Mouse (Mus musculus): Measurements from ENCODE around the gene Cd300c. TPM values are rescaled to one million over a fixed set of nuclear protein-coding genes. Genes with fewer than 3 reads are reported as not detected.
"Not testable (repeated sequence)": the region's sequence is repeated elsewhere in the genome, so short reads cannot be mapped to it uniquely, and the experiment has no call there.

The Cd300c gene
- polyA plus RNA-seq (2014; fragmentation: Nextera tagmentation; extraction: Ambion mirVana): not detected in 2 replicates

DNA sequence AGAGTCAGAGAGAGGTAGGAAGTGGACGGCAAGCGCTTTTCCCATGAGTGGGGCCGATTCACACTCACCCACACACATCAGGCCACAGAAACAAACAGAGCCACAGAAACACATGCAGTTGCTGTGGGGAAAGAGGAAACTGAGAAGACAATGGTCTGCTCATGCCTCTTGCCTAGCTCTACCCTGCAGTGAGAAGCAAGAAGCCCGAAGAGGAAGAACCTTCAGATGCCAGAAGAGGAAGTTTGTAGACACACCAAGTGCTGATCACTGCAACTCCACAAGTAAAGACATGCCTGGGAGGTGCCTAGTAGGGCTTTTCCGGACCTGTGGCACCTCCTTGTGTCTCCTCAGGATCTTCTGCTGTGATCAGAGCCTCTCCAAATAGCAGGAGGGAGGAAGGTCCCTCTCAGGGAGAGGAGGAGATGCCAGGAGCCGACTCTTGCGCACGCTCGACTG, at the start of gene Cd300c:
TSS of gene Cd300c (minus strand) at position 406 of the 456 bp plus-strand sequence.
- Histone ChIP-seq H3K4me3 (ENCODE audit: low read depth, low read length) (no peak within 1 kb of the TSS), H3K9me3 (ENCODE audit: control insufficient read depth, low read length) (no peaks in the 10 kb centered on the region), H3K9ac (ENCODE audit: low read depth, low read length) (no peak within 1 kb of the TSS), H3K4me2 (no peak within 1 kb of the TSS), H3K36me3 (ENCODE audit: control insufficient read depth, insufficient read depth, low read length) (no peaks in the 10 kb centered on the region), H3K27ac (ENCODE audit: low read depth, low read length) (no peak within 1 kb of the TSS; the same call in 1 of the 2 replicates), H3K27me3 (replicated peaks; ENCODE audit: control insufficient read depth, insufficient read depth, low read length) (no peaks in the 10 kb centered on the region), H3K4me1 (replicated peaks; ENCODE audit: control insufficient read depth, insufficient read depth, low read length) (no peaks in the 10 kb centered on the region)
- 70% methylated on average over 9 of the region's 9 CpGs for WGBS
- ATAC-seq (replicated peaks; ENCODE audit: low FRiP score) (no peak), DNase-seq (ENCODE audit: low spot score) (no peak)

GRCm38 (mm10) chr11:115016093-115016492, 47.1 kb upstream of the Cd300c start, which contains the start of gene Cd300ld2:
Cd300ld2 (minus strand) TSS chr11:115016193.
- not testable (repeated sequence) for H3K27ac ChIP-seq (ENCODE audit: low read depth, low read length); H3K9me3 ChIP-seq (ENCODE audit: control insufficient read depth, low read length); H3K4me2 ChIP-seq; ATAC-seq (replicated peaks; ENCODE audit: low FRiP score); DNase-seq (ENCODE audit: low spot score); H3K4me1 ChIP-seq (replicated peaks; ENCODE audit: control insufficient read depth, insufficient read depth, low read length); H3K27me3 ChIP-seq (replicated peaks; ENCODE audit: control insufficient read depth, insufficient read depth, low read length); H3K36me3 ChIP-seq (ENCODE audit: control insufficient read depth, insufficient read depth, low read length); H3K9ac ChIP-seq (ENCODE audit: low read depth, low read length); H3K4me3 ChIP-seq (ENCODE audit: low read depth, low read length)
- WGBS: no CpG with 5 or more reads among the region's 7 CpGs

DNA sequence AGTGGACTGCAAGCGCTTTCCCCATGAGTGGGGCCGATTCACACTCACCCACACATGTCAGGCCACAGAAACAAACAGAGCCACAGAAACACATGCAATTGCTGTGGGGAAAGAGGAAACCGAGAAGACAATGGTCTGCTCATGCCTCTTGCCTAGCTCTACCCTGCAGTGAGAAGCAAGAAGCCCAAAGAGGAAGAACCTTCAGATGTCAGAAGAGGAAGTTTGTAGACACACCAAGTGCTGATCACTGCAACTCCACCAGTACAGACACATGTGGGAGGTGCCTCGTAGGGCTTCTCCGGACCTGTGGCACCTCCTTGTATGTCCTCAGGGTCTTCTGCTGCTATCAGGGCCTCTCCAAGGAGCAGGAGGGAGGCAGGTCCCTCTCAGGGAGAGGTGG, 35.1 kb upstream of the Cd300c start:
- Histone ChIP-seq H3K36me3 (ENCODE audit: control insufficient read depth, insufficient read depth, low read length) (no peaks in the 10 kb centered on the region), H3K9ac (ENCODE audit: low read depth, low read length) (no peak overlapping the region), H3K9me3 (ENCODE audit: control insufficient read depth, low read length) (no peaks in the 10 kb centered on the region), H3K4me2 (no peak overlapping the region), H3K4me1 (replicated peaks; ENCODE audit: control insufficient read depth, insufficient read depth, low read length) (no peaks in the 10 kb centered on the region), H3K27ac (ENCODE audit: low read depth, low read length) (no peak overlapping the region), H3K4me3 (ENCODE audit: low read depth, low read length) (no peak overlapping the region), H3K27me3 (replicated peaks; ENCODE audit: control insufficient read depth, insufficient read depth, low read length) (no peaks in the 10 kb centered on the region)
- ATAC-seq (replicated peaks; ENCODE audit: low FRiP score) (no peak), DNase-seq (ENCODE audit: low spot score) (no peak)
- 46% methylated on average over 5 of the region's 5 CpGs for WGBS

DNA sequence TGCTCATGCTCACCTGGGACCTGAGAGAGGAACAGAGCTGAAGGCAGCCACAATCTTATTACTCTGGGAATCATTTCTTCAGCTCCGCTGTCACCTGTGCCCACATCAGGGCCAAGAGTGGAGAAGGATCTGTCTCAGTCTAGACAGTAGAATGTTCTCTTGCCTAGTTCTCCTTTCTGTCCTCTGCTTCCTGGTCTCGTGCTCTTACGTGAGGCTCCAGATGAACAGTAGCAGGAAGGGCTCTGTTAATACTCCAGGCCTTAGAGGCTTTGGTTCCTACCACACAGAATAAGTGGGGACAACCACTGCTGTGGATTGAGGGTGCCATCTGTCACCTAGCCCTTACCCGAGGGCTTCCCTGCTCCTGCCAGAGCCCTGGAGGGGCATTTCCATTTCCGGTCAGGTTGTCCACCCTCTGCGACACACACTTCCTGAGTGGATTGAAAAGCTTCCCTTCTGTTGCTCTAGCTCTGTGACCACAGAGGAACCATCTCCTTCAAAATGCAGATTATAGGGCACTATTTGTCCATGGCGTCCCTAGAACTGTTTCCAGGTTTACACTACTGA, 32.6 kb upstream of the Cd300c start, which contains the start of gene Cd300c2:
TSS of gene Cd300c2 (minus strand) at position 407 of the 567 bp plus-strand sequence.
- no peaks in the 10 kb centered on the region for H3K27me3 ChIP-seq (replicated peaks; ENCODE audit: control insufficient read depth, insufficient read depth, low read length)
- H3K4me1 ChIP-seq (replicated peaks; ENCODE audit: control insufficient read depth, insufficient read depth, low read length): no peaks in the 10 kb centered on the region
- no peaks in the 10 kb centered on the region for H3K9me3 ChIP-seq (ENCODE audit: control insufficient read depth, low read length)
- no peaks in the 10 kb centered on the region for H3K36me3 ChIP-seq (ENCODE audit: control insufficient read depth, insufficient read depth, low read length)
- DNase-seq (ENCODE audit: low spot score) (no peak), ATAC-seq (replicated peaks; ENCODE audit: low FRiP score) (no peak)
- H3K27ac ChIP-seq (ENCODE audit: low read depth, low read length): no peak within 1 kb of the TSS
- H3K4me2 ChIP-seq: no peak within 1 kb of the TSS
- no peak within 1 kb of the TSS for H3K4me3 ChIP-seq (ENCODE audit: low read depth, low read length)
- 55% methylated on average over 7 of the region's 7 CpGs for WGBS
- H3K9ac ChIP-seq (ENCODE audit: low read depth, low read length): no peak within 1 kb of the TSS

DNA sequence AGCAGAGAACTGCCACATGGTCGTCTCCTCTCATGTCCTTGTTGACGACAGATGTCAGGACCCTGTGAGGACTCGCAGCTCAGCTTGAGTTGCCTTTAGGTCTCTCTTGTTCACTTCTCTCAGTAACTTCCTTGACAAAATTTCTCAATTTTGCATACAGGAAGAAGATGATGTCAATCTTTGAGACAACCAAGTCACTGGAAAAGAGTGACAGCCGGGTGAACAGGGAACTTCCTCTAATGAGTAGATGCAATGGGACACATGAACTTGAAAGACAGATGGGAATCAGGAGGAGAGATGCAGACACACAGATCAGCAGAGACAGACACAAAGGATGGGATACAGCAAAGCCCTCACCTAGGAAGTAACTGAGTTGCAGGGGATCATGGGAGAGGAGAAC, 20.8 kb upstream of the Cd300c start, which contains the start of gene Cd300ld:
TSS of gene Cd300ld (minus strand) at position 130 of the 400 bp plus-strand sequence.
- no peak within 1 kb of the TSS for H3K27ac ChIP-seq (ENCODE audit: low read depth, low read length)
- DNase-seq (ENCODE audit: low spot score) (no peak), ATAC-seq (replicated peaks; ENCODE audit: low FRiP score) (no peak)
- 46% methylated on average over 4 of the region's 4 CpGs for WGBS
- H3K4me3 ChIP-seq (ENCODE audit: low read depth, low read length): no peak within 1 kb of the TSS
- H3K4me2 ChIP-seq: no peak within 1 kb of the TSS
- H3K9me3 ChIP-seq (ENCODE audit: control insufficient read depth, low read length): no peaks in the 10 kb centered on the region
- H3K36me3 ChIP-seq (ENCODE audit: control insufficient read depth, insufficient read depth, low read length): no peaks in the 10 kb centered on the region
- H3K9ac ChIP-seq (ENCODE audit: low read depth, low read length): no peak within 1 kb of the TSS
- no peaks in the 10 kb centered on the region for H3K4me1 ChIP-seq (replicated peaks; ENCODE audit: control insufficient read depth, insufficient read depth, low read length)
- H3K27me3 ChIP-seq (replicated peaks; ENCODE audit: control insufficient read depth, insufficient read depth, low read length): no peaks in the 10 kb centered on the region

- ATAC-seq (replicated peaks; ENCODE audit: low FRiP score) (no peak), DNase-seq (ENCODE audit: low spot score) (no peak)
- 73% methylated on average over 4 of the region's 4 CpGs for WGBS
- Histone ChIP-seq H3K9ac (ENCODE audit: low read depth, low read length) (no peak overlapping the region), H3K27ac (ENCODE audit: low read depth, low read length) (no peak overlapping the region), H3K9me3 (ENCODE audit: control insufficient read depth, low read length) (peaks cover 5% of the 10 kb centered on the region; the same call in 1 of the 2 replicates), H3K4me3 (ENCODE audit: low read depth, low read length) (no peak overlapping the region), H3K27me3 (replicated peaks; ENCODE audit: control insufficient read depth, insufficient read depth, low read length) (no peaks in the 10 kb centered on the region), H3K36me3 (ENCODE audit: control insufficient read depth, insufficient read depth, low read length) (no peaks in the 10 kb centered on the region), H3K4me1 (replicated peaks; ENCODE audit: control insufficient read depth, insufficient read depth, low read length) (no peaks in the 10 kb centered on the region), H3K4me2 (no peak overlapping the region)
Observed at GRCm38 (mm10) chr11:114981866-114982265, 12.9 kb upstream of the Cd300c start.

GRCm38 (mm10) chr11:114972726-114973125, 3.8 kb upstream of the Cd300c start:
- DNase-seq (ENCODE audit: low spot score) (no peak), ATAC-seq (replicated peaks; ENCODE audit: low FRiP score) (no peak)
- Histone ChIP-seq H3K27me3 (replicated peaks; ENCODE audit: control insufficient read depth, insufficient read depth, low read length) (no peaks in the 10 kb centered on the region), H3K9me3 (ENCODE audit: control insufficient read depth, low read length) (no peaks in the 10 kb centered on the region), H3K4me3 (ENCODE audit: low read depth, low read length) (no peak overlapping the region), H3K27ac (ENCODE audit: low read depth, low read length) (no peak overlapping the region), H3K4me1 (replicated peaks; ENCODE audit: control insufficient read depth, insufficient read depth, low read length) (no peaks in the 10 kb centered on the region), H3K9ac (ENCODE audit: low read depth, low read length) (no peak overlapping the region), H3K36me3 (ENCODE audit: control insufficient read depth, insufficient read depth, low read length) (no peaks in the 10 kb centered on the region), H3K4me2 (no peak overlapping the region)
- 83% methylated on average over 10 of the region's 10 CpGs for WGBS

DNA sequence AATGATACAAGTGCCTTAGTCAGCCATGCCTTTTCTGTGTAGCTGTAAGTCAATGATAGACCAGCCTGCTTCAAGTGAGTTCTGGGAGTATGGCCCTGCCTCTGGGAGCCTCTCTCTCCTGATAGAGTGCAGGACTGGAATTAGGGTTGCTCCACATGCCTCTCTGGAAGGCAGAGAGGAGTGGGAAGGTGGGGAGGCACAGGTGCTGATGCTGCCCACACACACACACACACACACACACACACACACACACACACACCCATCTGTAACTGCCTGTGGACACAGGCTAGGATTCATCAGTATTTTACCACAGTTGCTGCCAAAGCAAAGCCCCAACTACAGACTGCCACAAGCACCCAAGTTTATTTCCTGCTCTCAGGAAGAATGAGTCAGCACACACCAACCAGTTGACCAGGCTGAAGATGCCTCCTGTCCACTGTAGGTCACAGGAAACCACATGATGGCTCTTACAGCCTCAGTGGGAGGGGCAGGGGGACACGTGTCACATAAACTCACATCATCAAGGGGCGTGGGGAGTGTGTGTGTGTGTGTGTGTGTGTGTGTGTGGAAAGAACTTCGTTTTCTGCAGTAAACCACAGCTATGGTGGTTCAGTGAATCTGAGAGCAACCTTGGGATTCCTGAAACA, 3.7 kb downstream of the Cd300c start:
- Histone ChIP-seq H3K36me3 (ENCODE audit: control insufficient read depth, insufficient read depth, low read length) (no peaks in the 10 kb centered on the region), H3K27ac (ENCODE audit: low read depth, low read length) (no peak overlapping the region), H3K4me3 (ENCODE audit: low read depth, low read length) (no peak overlapping the region), H3K9me3 (ENCODE audit: control insufficient read depth, low read length) (no peaks in the 10 kb centered on the region), H3K9ac (ENCODE audit: low read depth, low read length) (no peak overlapping the region), H3K4me2 (no peak overlapping the region), H3K4me1 (replicated peaks; ENCODE audit: control insufficient read depth, insufficient read depth, low read length) (no peaks in the 10 kb centered on the region), H3K27me3 (replicated peaks; ENCODE audit: control insufficient read depth, insufficient read depth, low read length) (no peaks in the 10 kb centered on the region)
- 0 out of 2 replicates have a peak, but pooled peaks have one; percentile 31 for ATAC-seq (replicated peaks; ENCODE audit: low FRiP score)
- 35% methylated on average over 3 of the region's 3 CpGs for WGBS
- no peak for DNase-seq (ENCODE audit: low spot score)

- no peaks in the 10 kb centered on the region for H3K4me1 ChIP-seq (replicated peaks; ENCODE audit: control insufficient read depth, insufficient read depth, low read length)
- 50% methylated on average over 1 of the region's 1 CpGs for WGBS
- H3K36me3 ChIP-seq (ENCODE audit: control insufficient read depth, insufficient read depth, low read length): no peaks in the 10 kb centered on the region
- no peaks in the 10 kb centered on the region for H3K9me3 ChIP-seq (ENCODE audit: control insufficient read depth, low read length)
- H3K4me3 ChIP-seq (ENCODE audit: low read depth, low read length): no peak overlapping the region
- ATAC-seq (replicated peaks; ENCODE audit: low FRiP score): no peak
- DNase-seq (ENCODE audit: low spot score): no peak
- H3K27ac ChIP-seq (ENCODE audit: low read depth, low read length): no peak overlapping the region
- no peaks in the 10 kb centered on the region for H3K27me3 ChIP-seq (replicated peaks; ENCODE audit: control insufficient read depth, insufficient read depth, low read length)
- H3K4me2 ChIP-seq: no peak overlapping the region
- H3K9ac ChIP-seq (ENCODE audit: low read depth, low read length): no peak overlapping the region
Observed at GRCm38 (mm10) chr11:114960369-114960768, 8.6 kb downstream of the Cd300c start.
